Mouse (Mus musculus): ENCODE data around the gene Gm28635. TPM values are rescaled to one million over a fixed set of nuclear protein-coding genes. Genes with fewer than 3 reads are reported as not detected.

Gm28635 gene
- polyA plus RNA-seq, 1 experiment from 2014 or later: not detected

GRCm38 (mm10) chr2:84648369-84648768 is 29.5 kb downstream of the Gm28635 start:
- 38% methylated on average over 6 of the region's 6 CpGs for WGBS
- no peaks in the 10 kb centered on the region for H3K9me3 ChIP-seq
- no peaks in the 10 kb centered on the region for H3K4me1 ChIP-seq
- H3K36me3 ChIP-seq: no peaks in the 10 kb centered on the region
- H3K4me2 ChIP-seq (replicated peaks): peak overlapping the region; percentile 75
- peak; percentile 39 for ATAC-seq (ENCODE audit: low FRiP score, low read depth)
- H3K27me3 ChIP-seq (replicated peaks): no peaks in the 10 kb centered on the region
- peak overlapping the region; percentile 55 for H3K9ac ChIP-seq
- no peak overlapping the region for H3K27ac ChIP-seq
- H3K4me3 ChIP-seq: peak overlapping the region; percentile 34

- Histone ChIP-seq H3K9ac (0 out of 2 replicates have a peak overlapping the region, but pooled peaks have one; percentile 3), H3K4me2 (replicated peaks) (peak overlapping the region; percentile 75), H3K4me1 (no peaks in the 10 kb centered on the region), H3K36me3 (no peaks in the 10 kb centered on the region), H3K27ac (no peak overlapping the region), H3K9me3 (no peaks in the 10 kb centered on the region), H3K4me3 (peak overlapping the region; percentile 23; the same call in 1 of the 2 replicates), H3K27me3 (replicated peaks) (no peaks in the 10 kb centered on the region)
- ATAC-seq (ENCODE audit: low FRiP score, low read depth): no peak
- WGBS: 91% methylated on average over 6 of the region's 6 CpGs
Observed at GRCm38 (mm10) chr2:84647051-84647568, 30.7 kb downstream of the Gm28635 start.

- WGBS: 82% methylated on average over 1 of the region's 1 CpGs
- H3K27me3 ChIP-seq (replicated peaks): no peaks in the 10 kb centered on the region
Observed at GRCm38 (mm10) chr2:84646138-84646537, 31.7 kb downstream of the Gm28635 start.

GRCm38 (mm10) chr2:84640833-84641232 is 37.0 kb downstream of the Gm28635 start:
- Histone ChIP-seq H3K27ac (no peak overlapping the region), H3K9ac (no peak overlapping the region), H3K36me3 (no peaks in the 10 kb centered on the region), H3K4me1 (peaks cover 28% of the 10 kb centered on the region), H3K4me3 (no peak overlapping the region), H3K4me2 (replicated peaks) (no peak overlapping the region), H3K27me3 (replicated peaks) (no peaks in the 10 kb centered on the region), H3K9me3 (no peaks in the 10 kb centered on the region)
- ATAC-seq (ENCODE audit: low FRiP score, low read depth): no peak

More at GRCm38 (mm10) chr2:84646138-84646537, 31.7 kb downstream of the Gm28635 start:
- Histone ChIP-seq H3K27ac (no peak overlapping the region), H3K9ac (no peak overlapping the region), H3K4me2 (replicated peaks) (no peak overlapping the region), H3K9me3 (no peaks in the 10 kb centered on the region), H3K4me3 (no peak overlapping the region), H3K36me3 (no peaks in the 10 kb centered on the region), H3K4me1 (no peaks in the 10 kb centered on the region)
- ATAC-seq (ENCODE audit: low FRiP score, low read depth): no peak

GRCm38 (mm10) chr2:84638428-84639220 is 39.2 kb downstream of the Gm28635 start:
- peak overlapping the region; percentile 18; the same call in 1 of the 2 replicates for H3K4me2 ChIP-seq (replicated peaks)
- peaks cover 44% of the 10 kb centered on the region for H3K4me1 ChIP-seq
- no peak overlapping the region for H3K27ac ChIP-seq
- no peaks in the 10 kb centered on the region for H3K9me3 ChIP-seq
- no peak overlapping the region for H3K4me3 ChIP-seq
- ATAC-seq (ENCODE audit: low FRiP score, low read depth): no peak
- H3K9ac ChIP-seq: no peak overlapping the region
- H3K27me3 ChIP-seq (replicated peaks): no peaks in the 10 kb centered on the region
- no peaks in the 10 kb centered on the region for H3K36me3 ChIP-seq
- WGBS: 75% methylated on average over 5 of the region's 5 CpGs

GRCm38 (mm10) chr2:84637452-84638165 is 40.2 kb downstream of the Gm28635 start:
- Histone ChIP-seq H3K4me1 (peaks cover 48% of the 10 kb centered on the region), H3K9ac (no peak overlapping the region), H3K27me3 (replicated peaks) (no peaks in the 10 kb centered on the region), H3K4me3 (no peak overlapping the region), H3K36me3 (no peaks in the 10 kb centered on the region), H3K4me2 (replicated peaks) (peak overlapping the region; percentile 18; the same call in 1 of the 2 replicates), H3K9me3 (no peaks in the 10 kb centered on the region), H3K27ac (no peak overlapping the region)
- WGBS: 38% methylated on average over 7 of the region's 7 CpGs
- no peak for ATAC-seq (ENCODE audit: low FRiP score, low read depth)

- Histone ChIP-seq H3K9ac (no peak overlapping the region), H3K36me3 (no peaks in the 10 kb centered on the region), H3K27ac (peak overlapping the region; percentile 61), H3K9me3 (no peaks in the 10 kb centered on the region), H3K4me1 (peaks cover 48% of the 10 kb centered on the region), H3K27me3 (replicated peaks) (no peaks in the 10 kb centered on the region), H3K4me2 (replicated peaks) (peak overlapping the region; percentile 37), H3K4me3 (no peak overlapping the region)
- WGBS: 12% methylated on average over 8 of the region's 8 CpGs
- ATAC-seq (ENCODE audit: low FRiP score, low read depth): peak; percentile 9; the same call in 1 of the 2 replicates
Observed at GRCm38 (mm10) chr2:84636231-84636741, 41.6 kb downstream of the Gm28635 start.

GRCm38 (mm10) chr2:84635611-84636010 is 42.2 kb downstream of the Gm28635 start:
- no peak overlapping the region for H3K4me3 ChIP-seq
- ATAC-seq (ENCODE audit: low FRiP score, low read depth): peak; percentile 88
- H3K27me3 ChIP-seq (replicated peaks): no peaks in the 10 kb centered on the region
- H3K27ac ChIP-seq: peak overlapping the region; percentile 61
- peaks cover 48% of the 10 kb centered on the region for H3K4me1 ChIP-seq
- 3% methylated on average over 2 of the region's 2 CpGs for WGBS
- H3K4me2 ChIP-seq (replicated peaks): peak overlapping the region; percentile 37
- H3K9me3 ChIP-seq: no peaks in the 10 kb centered on the region
- no peaks in the 10 kb centered on the region for H3K36me3 ChIP-seq
- H3K9ac ChIP-seq: peak overlapping the region; percentile 35; the same call in 1 of the 2 replicates

GRCm38 (mm10) chr2:84634934-84635482 is 42.8 kb downstream of the Gm28635 start:
- Histone ChIP-seq H3K36me3 (no peaks in the 10 kb centered on the region), H3K27ac (peak overlapping the region; percentile 61), H3K4me1 (peaks cover 48% of the 10 kb centered on the region), H3K4me3 (no peak overlapping the region), H3K27me3 (replicated peaks) (no peaks in the 10 kb centered on the region), H3K9me3 (no peaks in the 10 kb centered on the region), H3K4me2 (replicated peaks) (peak overlapping the region; percentile 37), H3K9ac (no peak overlapping the region; the same call in 1 of the 2 replicates)
- 35% methylated on average over 4 of the region's 4 CpGs for WGBS
- ATAC-seq (ENCODE audit: low FRiP score, low read depth): peak; percentile 42; the same call in 1 of the 2 replicates

- 84% methylated on average over 4 of the region's 4 CpGs for WGBS
- no peaks in the 10 kb centered on the region for H3K36me3 ChIP-seq
Observed at GRCm38 (mm10) chr2:84634006-84634405, 43.8 kb downstream of the Gm28635 start.

GRCm38 (mm10) chr2:84632999-84633398 is 44.8 kb downstream of the Gm28635 start:
- H3K4me2 ChIP-seq (replicated peaks): no peak overlapping the region
- H3K27me3 ChIP-seq (replicated peaks): no peaks in the 10 kb centered on the region

More at GRCm38 (mm10) chr2:84634006-84634405, 43.8 kb downstream of the Gm28635 start:
- no peaks in the 10 kb centered on the region for H3K9me3 ChIP-seq
- H3K9ac ChIP-seq: no peak overlapping the region
- no peak for ATAC-seq (ENCODE audit: low FRiP score, low read depth)
- H3K4me2 ChIP-seq (replicated peaks): 0 out of 2 replicates have a peak overlapping the region, but pooled peaks have one; percentile 7
- H3K4me3 ChIP-seq: no peak overlapping the region
- no peak overlapping the region for H3K27ac ChIP-seq
- no peaks in the 10 kb centered on the region for H3K27me3 ChIP-seq (replicated peaks)
- H3K4me1 ChIP-seq: peaks cover 45% of the 10 kb centered on the region

More at GRCm38 (mm10) chr2:84632999-84633398, 44.8 kb downstream of the Gm28635 start:
- no peak overlapping the region for H3K27ac ChIP-seq
- peaks cover 35% of the 10 kb centered on the region for H3K4me1 ChIP-seq
- no peak overlapping the region for H3K4me3 ChIP-seq
- 12% methylated on average over 3 of the region's 3 CpGs for WGBS
- H3K9me3 ChIP-seq: no peaks in the 10 kb centered on the region
- H3K36me3 ChIP-seq: no peaks in the 10 kb centered on the region
- H3K9ac ChIP-seq: no peak overlapping the region
- ATAC-seq (ENCODE audit: low FRiP score, low read depth): no peak

Measured in neural tube, embryonic 12.5 days (tissue).